Mouse (Mus musculus): ENCODE data around the gene Rhcg. TPM values are rescaled to one million over a fixed set of nuclear protein-coding genes. Genes with fewer than 3 reads are reported as not detected.

The Rhcg gene
- polyA plus RNA-seq (2012; fragmentation: generic; extraction: Trizol), result not detected
- long read RNA-seq, experiment 1, result 0 reads
- long read RNA-seq, experiment 2, result 0 reads

DNA sequence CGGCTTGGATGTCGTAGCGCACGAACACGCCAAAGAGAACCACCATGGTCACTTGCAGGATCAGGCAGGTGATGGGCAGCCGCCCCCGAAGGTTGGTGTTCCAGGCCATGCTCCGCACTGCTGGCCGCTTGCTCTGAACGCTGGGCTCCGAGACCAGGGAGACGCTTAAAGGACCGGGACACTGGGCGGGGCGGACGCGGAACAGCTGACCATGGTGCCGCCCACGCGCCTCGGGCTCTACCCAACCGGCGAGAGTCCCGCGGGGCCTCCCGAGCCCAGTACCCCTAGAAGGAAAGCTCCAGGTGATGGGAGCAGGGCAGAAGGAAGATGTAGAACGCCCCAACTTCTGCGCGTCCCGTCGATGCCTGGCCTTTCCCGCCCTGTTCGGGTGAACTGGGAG lies at the start of gene Rhcg:
TSS of gene Rhcg (minus strand) at position 240 of the 400 bp plus-strand sequence.
- Histone ChIP-seq H3K79me3 (ENCODE audit: low read depth) (no peaks in the 10 kb centered on the region), H3K4me3 (ENCODE audit: insufficient read depth, poor library complexity, severe bottlenecking) (no peak within 1 kb of the TSS), H3K79me2 (ENCODE audit: control insufficient read depth, insufficient read depth) (no peaks in the 10 kb centered on the region), H3K27me3 (ENCODE audit: control insufficient read depth, insufficient read depth, insufficient read length) (peaks cover 61% of the 10 kb centered on the region), H3K36me3 (ENCODE audit: control insufficient read depth, insufficient read depth) (no peaks in the 10 kb centered on the region), H3ac (ENCODE audit: control insufficient read depth, insufficient read length, low read depth) (no peak within 1 kb of the TSS)
- TF ChIP-seq MYOD1 (IDR thresholded peaks at IDR 0.05; ENCODE audit: control insufficient read depth, insufficient read length, low read depth) (no peak), FOSL1 (IDR thresholded peaks at IDR 0.05; ENCODE audit: insufficient read depth, low read length, poor library complexity, severe bottlenecking) (no peak)

DNA sequence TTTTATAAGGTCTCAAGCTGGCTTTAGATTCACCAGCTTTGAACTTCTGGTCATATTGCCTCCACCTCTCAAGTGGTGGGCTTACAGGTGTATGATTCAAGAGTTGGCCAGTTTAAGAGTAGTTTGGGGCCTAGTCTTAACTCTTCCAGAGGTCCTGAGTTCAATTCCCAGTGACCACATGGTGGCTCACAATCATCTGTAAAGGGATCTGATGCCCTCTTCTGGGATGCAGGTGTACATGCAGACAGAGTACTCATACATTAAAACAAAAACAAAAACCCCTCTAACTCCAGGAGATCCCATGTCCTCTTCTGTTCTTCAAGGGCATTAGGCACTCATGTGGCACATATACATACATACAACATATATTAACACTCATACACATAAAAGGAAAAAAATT lies 49.2 kb upstream of the Rhcg start:
- H3K27me3 ChIP-seq (ENCODE audit: control insufficient read depth, insufficient read depth, insufficient read length), result no peaks in the 10 kb centered on the region
- H3K36me3 ChIP-seq (ENCODE audit: control insufficient read depth, insufficient read depth), result peaks cover 53% of the 10 kb centered on the region
- no peak overlapping the region for H3ac ChIP-seq (ENCODE audit: control insufficient read depth, insufficient read length, low read depth)
- H3K4me3 ChIP-seq (ENCODE audit: insufficient read depth, poor library complexity, severe bottlenecking), result no peak overlapping the region
- H3K79me3 ChIP-seq (ENCODE audit: low read depth), result peaks cover 25% of the 10 kb centered on the region
- TF ChIP-seq MYOD1 (IDR thresholded peaks at IDR 0.05; ENCODE audit: control insufficient read depth, insufficient read length, low read depth), result no peak
- no peak for TF ChIP-seq FOSL1 (IDR thresholded peaks at IDR 0.05; ENCODE audit: insufficient read depth, low read length, poor library complexity, severe bottlenecking)
- no peak for TF ChIP-seq CTCF (IDR thresholded peaks at IDR 0.05; ENCODE audit: control insufficient read depth, insufficient read depth, insufficient read length)
- TF ChIP-seq USF1 (IDR thresholded peaks at IDR 0.05; ENCODE audit: low read depth), result no peak
- TF ChIP-seq MYOG (IDR thresholded peaks at IDR 0.05; ENCODE audit: control insufficient read depth, extremely low read depth, insufficient read length), result no peak
- no peak for TF ChIP-seq CEBPB (IDR thresholded peaks at IDR 0.05; ENCODE audit: low read depth)
- H3K79me2 ChIP-seq (ENCODE audit: control insufficient read depth, insufficient read depth), result peaks cover 41% of the 10 kb centered on the region

DNA sequence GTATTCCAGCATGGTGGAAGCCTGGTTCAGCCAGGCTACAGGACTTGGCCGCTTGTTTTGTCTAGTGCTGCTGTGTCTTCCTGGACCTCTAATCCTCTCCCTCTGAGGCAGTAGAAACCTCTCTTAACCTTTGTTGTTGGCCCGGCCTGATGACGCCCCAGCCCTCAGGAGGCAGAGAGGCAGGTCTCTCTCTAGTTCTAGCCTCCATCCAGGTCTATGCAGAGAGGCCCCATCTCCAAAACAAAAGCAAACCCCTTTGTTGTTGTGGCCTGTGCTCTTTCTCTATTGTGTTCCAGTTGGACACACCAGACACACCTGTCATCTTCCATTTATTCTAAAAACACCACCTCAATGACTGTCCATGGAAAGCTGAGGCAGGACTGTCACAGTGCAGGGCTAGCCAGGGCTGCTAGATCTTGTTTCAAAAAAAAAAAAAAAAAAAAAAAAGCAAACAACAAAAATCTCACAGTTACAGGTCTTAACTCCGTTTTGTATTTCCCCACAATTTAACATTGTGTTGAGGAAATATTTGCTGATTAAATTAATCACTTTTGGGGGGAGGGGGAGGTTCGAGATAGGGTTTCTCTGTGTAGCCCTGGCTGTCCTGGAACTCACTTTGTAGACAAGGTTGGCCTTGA lies 43.9 kb upstream of the Rhcg start:
- H3K79me2 ChIP-seq (ENCODE audit: control insufficient read depth, insufficient read depth), result peaks cover 57% of the 10 kb centered on the region
- peak overlapping the region; percentile 78 for H3K4me3 ChIP-seq (ENCODE audit: insufficient read depth, poor library complexity, severe bottlenecking)
- peaks cover 38% of the 10 kb centered on the region for H3K79me3 ChIP-seq (ENCODE audit: low read depth)
- H3ac ChIP-seq (ENCODE audit: control insufficient read depth, insufficient read length, low read depth), result peak overlapping the region; percentile 93
- TF ChIP-seq MYOD1 (IDR thresholded peaks at IDR 0.05; ENCODE audit: control insufficient read depth, insufficient read length, low read depth), result no peak
- TF ChIP-seq USF1 (IDR thresholded peaks at IDR 0.05; ENCODE audit: low read depth), result no peak
- H3K36me3 ChIP-seq (ENCODE audit: control insufficient read depth, insufficient read depth), result peaks cover 9% of the 10 kb centered on the region
- no peaks in the 10 kb centered on the region for H3K27me3 ChIP-seq (ENCODE audit: control insufficient read depth, insufficient read depth, insufficient read length)

DNA sequence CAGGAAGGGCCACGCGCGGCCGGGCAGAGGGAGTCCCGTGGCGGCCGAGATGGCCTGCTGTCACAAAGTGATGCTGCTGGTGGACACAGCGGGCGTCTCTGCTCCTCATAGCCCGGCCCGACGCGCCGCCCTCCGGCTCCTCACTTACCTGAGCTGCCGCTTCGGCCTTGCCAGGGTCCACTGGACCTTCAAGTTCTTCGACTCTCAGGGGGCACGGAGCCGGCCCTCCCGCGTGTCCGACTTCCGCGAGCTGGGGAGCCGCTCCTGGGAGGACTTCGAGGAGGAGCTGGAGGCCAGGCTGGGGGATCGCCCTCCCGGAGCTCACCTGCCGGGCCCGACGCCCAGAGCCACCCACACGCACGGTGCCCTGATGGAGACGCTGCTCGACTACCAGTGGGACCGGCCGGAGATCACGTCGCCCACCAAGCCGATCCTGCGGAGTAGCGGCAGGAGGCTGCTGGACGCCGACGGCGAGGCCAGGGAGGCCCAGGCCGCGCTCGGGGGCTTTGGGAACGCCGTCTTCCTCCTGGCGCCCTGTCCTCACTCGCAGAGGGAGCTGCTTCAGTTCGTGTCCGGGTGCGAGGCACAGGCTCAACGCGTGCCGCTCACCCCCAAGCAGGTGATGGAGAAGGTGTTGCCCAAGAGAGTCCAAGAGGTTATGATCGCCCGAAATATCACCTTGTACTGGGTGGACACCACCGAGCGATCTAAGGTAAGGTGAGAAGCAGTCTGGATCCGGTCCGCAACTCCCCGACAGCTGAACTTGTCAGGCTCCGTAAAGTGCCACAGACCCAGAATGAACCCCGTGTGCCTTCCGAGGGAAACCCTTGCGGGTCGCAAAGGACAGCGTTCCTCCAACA lies 43.1 kb upstream of the Rhcg start:
- Histone ChIP-seq H3ac (ENCODE audit: control insufficient read depth, insufficient read length, low read depth) (peak overlapping the region; percentile 93), H3K79me2 (ENCODE audit: control insufficient read depth, insufficient read depth) (peaks cover 54% of the 10 kb centered on the region), H3K4me3 (ENCODE audit: insufficient read depth, poor library complexity, severe bottlenecking) (peak overlapping the region; percentile 78), H3K27me3 (ENCODE audit: control insufficient read depth, insufficient read depth, insufficient read length) (no peaks in the 10 kb centered on the region), H3K36me3 (ENCODE audit: control insufficient read depth, insufficient read depth) (peaks cover 5% of the 10 kb centered on the region), H3K79me3 (ENCODE audit: low read depth) (peaks cover 38% of the 10 kb centered on the region)
- TF ChIP-seq MYOG (IDR thresholded peaks at IDR 0.05; ENCODE audit: control insufficient read depth, extremely low read depth, insufficient read length), result no peak
- TF ChIP-seq FOSL1 (IDR thresholded peaks at IDR 0.05; ENCODE audit: insufficient read depth, low read length, poor library complexity, severe bottlenecking), result no peak
- TF ChIP-seq MYOD1 (IDR thresholded peaks at IDR 0.05; ENCODE audit: control insufficient read depth, insufficient read length, low read depth), result no peak
- no peak for TF ChIP-seq CEBPB (IDR thresholded peaks at IDR 0.05; ENCODE audit: low read depth)
- TF ChIP-seq CTCF (IDR thresholded peaks at IDR 0.05; ENCODE audit: control insufficient read depth, insufficient read depth, insufficient read length), result no peak
- TF ChIP-seq USF1 (IDR thresholded peaks at IDR 0.05; ENCODE audit: low read depth), result no peak
- TF ChIP-seq MAX (IDR thresholded peaks at IDR 0.05), result no peak

DNA sequence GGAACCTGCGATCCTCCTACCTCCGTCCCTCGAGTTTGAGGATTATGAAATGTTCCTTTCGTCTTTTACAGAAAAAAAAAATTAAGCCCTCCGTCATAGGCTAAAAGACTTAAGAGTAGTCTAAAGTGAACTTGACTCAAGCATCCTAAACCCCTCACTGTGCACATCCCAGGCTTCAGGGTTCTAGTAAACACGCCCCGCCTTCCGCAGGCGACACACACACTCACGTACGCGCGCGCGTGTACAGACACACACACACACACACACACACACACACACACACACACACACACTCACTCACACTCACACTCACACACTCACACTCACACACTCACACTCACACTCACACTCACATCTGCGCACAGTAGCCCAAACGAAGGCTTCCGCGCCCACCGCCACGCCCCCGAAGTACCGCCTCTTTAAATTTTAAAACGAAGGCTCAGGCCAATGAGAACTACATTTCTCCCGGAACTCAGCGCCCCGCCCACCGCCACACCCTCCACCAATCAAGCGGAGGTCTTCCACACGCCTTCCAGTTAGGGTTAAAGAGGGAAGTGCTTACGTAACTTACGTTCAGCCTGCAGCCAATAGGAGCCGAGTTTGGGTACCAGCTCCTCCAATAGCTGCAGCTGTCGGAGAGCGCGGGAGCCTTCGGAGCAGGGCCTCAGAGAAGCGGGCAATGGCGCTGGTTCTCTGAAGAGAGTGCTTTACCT lies 42.3 kb upstream of the Rhcg start, which contains the start of gene Ticrr:
TSS of gene Ticrr (plus strand) at position 619 of the 713 bp plus-strand sequence.
- Histone ChIP-seq H3ac (ENCODE audit: control insufficient read depth, insufficient read length, low read depth) (peak within 1 kb of the TSS; percentile 93), H3K36me3 (ENCODE audit: control insufficient read depth, insufficient read depth) (no peaks in the 10 kb centered on the region), H3K27me3 (ENCODE audit: control insufficient read depth, insufficient read depth, insufficient read length) (no peaks in the 10 kb centered on the region), H3K4me3 (ENCODE audit: insufficient read depth, poor library complexity, severe bottlenecking) (peak within 1 kb of the TSS; percentile 78), H3K79me3 (ENCODE audit: low read depth) (peaks cover 36% of the 10 kb centered on the region), H3K79me2 (ENCODE audit: control insufficient read depth, insufficient read depth) (peaks cover 46% of the 10 kb centered on the region)
- TF ChIP-seq MYOD1 (IDR thresholded peaks at IDR 0.05; ENCODE audit: control insufficient read depth, insufficient read length, low read depth), result no peak
- TF ChIP-seq CEBPB (IDR thresholded peaks at IDR 0.05; ENCODE audit: low read depth), result no peak
- TF ChIP-seq CTCF (IDR thresholded peaks at IDR 0.05; ENCODE audit: control insufficient read depth, insufficient read depth, insufficient read length), result no peak
- TF ChIP-seq USF1 (IDR thresholded peaks at IDR 0.05; ENCODE audit: low read depth), result no peak
- no peak for TF ChIP-seq MAX (IDR thresholded peaks at IDR 0.05)
- no peak for TF ChIP-seq MYOG (IDR thresholded peaks at IDR 0.05; ENCODE audit: control insufficient read depth, extremely low read depth, insufficient read length)
- no peak for TF ChIP-seq FOSL1 (IDR thresholded peaks at IDR 0.05; ENCODE audit: insufficient read depth, low read length, poor library complexity, severe bottlenecking)

Data from C2C12 (cell line).